Mouse (Mus musculus): ENCODE measurements around the gene Tmc5. TPM values are rescaled to one million over a fixed set of nuclear protein-coding genes. Genes with fewer than 3 reads are reported as not detected.

Gene Tmc5
- total RNA-seq, 2 experiments from 2014 or later, result 0.24 to 0.60 TPM

Other genes with a start within 250 kb of the Tmc5 start
- gene Syt17, start 149.1 kb upstream of the Tmc5 start, total RNA-seq (2021), result 10 to 100 TPM; 15.7 to 18.9 TPM
- 1 to 10 TPM; 3.5 to 3.9 TPM for gene Itpripl2, start 105.3 kb upstream of the Tmc5 start, total RNA-seq (2021)
- gene Coq7, start 63.9 kb upstream of the Tmc5 start, total RNA-seq (2021), result 10 to 100 TPM; 28.2 to 31.2 TPM
- gene Tmc7, start 12.6 kb upstream of the Tmc5 start, total RNA-seq (2021), result 10 to 100 TPM; 13.7 TPM
- 100 to 1,000 TPM; 154 to 159 TPM for gene Gde1, start 108.5 kb downstream of the Tmc5 start, total RNA-seq (2021)
- 10 to 100 TPM; 40.3 to 43.4 TPM for gene Ccp110, start 115.3 kb downstream of the Tmc5 start, total RNA-seq (2021)
- 10 to 100 TPM; 84.4 to 85.7 TPM for gene Vps35l, start 142.9 kb downstream of the Tmc5 start, total RNA-seq (2021)